Mouse (Mus musculus): ENCODE data around the gene Inpp4b. TPM values are rescaled to one million over a fixed set of nuclear protein-coding genes. Genes with fewer than 3 reads are reported as not detected.

The Inpp4b gene
- polyA plus RNA-seq, 1 experiment from 2014 or later = 4.6 TPM

DNA sequence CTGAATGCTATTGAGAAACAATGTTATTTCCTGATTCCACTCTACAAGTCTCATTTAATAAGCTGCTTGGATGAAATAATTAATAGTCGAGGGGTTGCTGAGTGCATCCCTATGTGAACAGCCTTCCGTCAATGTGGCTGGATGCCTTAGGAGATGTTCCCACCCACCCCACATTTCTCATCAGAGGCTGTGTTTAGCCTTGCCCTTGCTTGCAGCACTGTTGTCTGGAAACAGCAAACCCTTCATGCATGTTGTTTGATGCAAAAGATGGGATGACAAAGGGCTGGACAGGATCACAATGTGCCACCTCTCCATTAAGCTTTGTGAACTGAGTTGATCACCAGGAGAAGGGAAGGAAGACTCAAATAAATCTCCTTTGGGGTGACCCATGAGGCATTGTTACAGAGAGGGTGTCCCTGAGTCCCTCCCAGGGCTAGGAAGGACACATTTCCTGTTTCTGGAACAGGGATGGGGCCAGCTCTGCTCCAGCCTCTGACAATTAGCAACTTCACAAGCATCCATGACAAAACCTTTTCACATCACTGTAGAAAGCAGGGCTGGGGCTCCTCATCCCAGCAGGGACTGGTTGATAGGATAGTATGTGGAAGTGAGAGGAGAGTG, 239.6 kb downstream of the Inpp4b start:
- Histone ChIP-seq H3K36me3 (ENCODE audit: control insufficient read depth, insufficient read depth) (no peaks in the 10 kb centered on the region), H3K9ac (ENCODE audit: low read depth, low read length) (no peak overlapping the region), H3K4me3 (ENCODE audit: low read depth, low read length) (no peak overlapping the region), H3K4me2 (replicated peaks; ENCODE audit: low read depth) (no peak overlapping the region), H3K27me3 (replicated peaks; ENCODE audit: control insufficient read depth, insufficient read depth, low read length) (no peaks in the 10 kb centered on the region), H3K9me3 (ENCODE audit: control insufficient read depth) (no peaks in the 10 kb centered on the region), H3K27ac (ENCODE audit: low read depth, low read length) (no peak overlapping the region), H3K4me1 (replicated peaks; ENCODE audit: control insufficient read depth, insufficient read depth, low read length) (no peaks in the 10 kb centered on the region)
- ATAC-seq = no peak
- WGBS = 79% methylated on average over 2 of the region's 2 CpGs
- TF ChIP-seq CTCF (IDR thresholded peaks at IDR 0.05; ENCODE audit: low read depth) = no peak

DNA sequence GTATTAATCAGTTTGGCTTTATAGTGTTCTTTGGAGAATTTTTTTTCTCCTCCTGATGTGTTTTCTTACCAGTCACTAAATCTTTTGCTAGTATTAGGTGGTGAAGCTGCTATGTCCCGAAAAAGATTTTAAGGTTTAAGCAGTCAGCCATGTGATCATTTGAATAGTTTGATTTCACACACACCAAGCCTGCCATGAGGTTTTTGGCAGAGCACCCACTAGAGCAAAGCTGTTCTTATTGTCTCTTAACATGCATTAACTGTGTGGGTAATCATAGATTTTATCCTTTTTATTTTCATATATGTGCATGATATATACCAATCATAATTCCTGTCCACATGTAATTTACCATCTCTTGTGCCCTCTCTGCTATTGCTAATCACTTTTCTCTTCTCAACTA, 240.6 kb downstream of the Inpp4b start:
- Histone ChIP-seq H3K27me3 (replicated peaks; ENCODE audit: control insufficient read depth, insufficient read depth, low read length) (no peaks in the 10 kb centered on the region), H3K9me3 (ENCODE audit: control insufficient read depth) (no peaks in the 10 kb centered on the region), H3K36me3 (ENCODE audit: control insufficient read depth, insufficient read depth) (no peaks in the 10 kb centered on the region), H3K4me3 (ENCODE audit: low read depth, low read length) (no peak overlapping the region), H3K27ac (ENCODE audit: low read depth, low read length) (no peak overlapping the region), H3K4me2 (replicated peaks; ENCODE audit: low read depth) (no peak overlapping the region), H3K9ac (ENCODE audit: low read depth, low read length) (no peak overlapping the region), H3K4me1 (replicated peaks; ENCODE audit: control insufficient read depth, insufficient read depth, low read length) (no peaks in the 10 kb centered on the region)
- no peak for ATAC-seq
- TF ChIP-seq CTCF (IDR thresholded peaks at IDR 0.05; ENCODE audit: low read depth) = no peak
- 72% methylated on average over 1 of the region's 1 CpGs for WGBS

- H3K9me3 ChIP-seq (ENCODE audit: control insufficient read depth) = no peaks in the 10 kb centered on the region
- ATAC-seq = no peak
- H3K36me3 ChIP-seq (ENCODE audit: control insufficient read depth, insufficient read depth) = no peaks in the 10 kb centered on the region
- H3K4me2 ChIP-seq (replicated peaks; ENCODE audit: low read depth) = no peak overlapping the region
- H3K27me3 ChIP-seq (replicated peaks; ENCODE audit: control insufficient read depth, insufficient read depth, low read length) = no peaks in the 10 kb centered on the region
- H3K9ac ChIP-seq (ENCODE audit: low read depth, low read length) = no peak overlapping the region
- no peak overlapping the region for H3K4me3 ChIP-seq (ENCODE audit: low read depth, low read length)
- no peak overlapping the region for H3K27ac ChIP-seq (ENCODE audit: low read depth, low read length)
- TF ChIP-seq CTCF (IDR thresholded peaks at IDR 0.05; ENCODE audit: low read depth) = no peak
- no peaks in the 10 kb centered on the region for H3K4me1 ChIP-seq (replicated peaks; ENCODE audit: control insufficient read depth, insufficient read depth, low read length)
- 92% methylated on average over 5 of the region's 5 CpGs for WGBS
Measured at GRCm38 (mm10) chr8:81586783-81587182, 244.4 kb downstream of the Inpp4b start.

DNA sequence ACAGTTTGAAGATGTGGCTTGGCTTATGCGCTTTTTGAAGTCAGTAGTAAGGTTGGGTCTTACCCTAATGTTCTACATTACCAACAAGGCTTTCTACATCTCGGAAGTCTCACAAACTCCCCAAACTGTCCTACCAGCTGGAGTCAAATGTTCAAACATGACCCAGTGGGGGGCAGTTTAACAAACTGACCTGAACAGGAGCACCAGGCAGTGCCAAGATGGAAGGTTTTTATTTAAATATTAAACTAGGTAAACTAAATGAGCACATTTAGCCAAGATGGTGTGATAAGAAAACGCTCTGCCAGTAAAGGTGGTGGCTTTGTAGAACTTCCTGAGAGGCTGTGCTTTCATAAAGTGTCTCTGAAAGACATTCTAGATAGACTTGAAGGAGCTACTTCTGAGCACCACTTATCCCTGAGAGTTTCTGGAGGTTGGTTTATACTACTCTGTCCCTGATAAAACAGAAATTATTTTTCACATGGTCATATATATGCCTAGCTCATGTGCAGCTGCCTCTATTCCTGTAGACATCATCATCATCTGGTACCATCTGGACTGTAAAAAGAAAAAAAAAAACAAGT, 251.9 kb downstream of the Inpp4b start:
- no peak for ATAC-seq
- no peak for TF ChIP-seq CTCF (IDR thresholded peaks at IDR 0.05; ENCODE audit: low read depth)
- H3K4me3 ChIP-seq (ENCODE audit: low read depth, low read length) = no peak overlapping the region
- no peak overlapping the region for H3K27ac ChIP-seq (ENCODE audit: low read depth, low read length)
- H3K9me3 ChIP-seq (ENCODE audit: control insufficient read depth) = no peaks in the 10 kb centered on the region
- no peaks in the 10 kb centered on the region for H3K4me1 ChIP-seq (replicated peaks; ENCODE audit: control insufficient read depth, insufficient read depth, low read length)
- no peak overlapping the region for H3K4me2 ChIP-seq (replicated peaks; ENCODE audit: low read depth)
- H3K36me3 ChIP-seq (ENCODE audit: control insufficient read depth, insufficient read depth) = no peaks in the 10 kb centered on the region
- no peak overlapping the region for H3K9ac ChIP-seq (ENCODE audit: low read depth, low read length)
- H3K27me3 ChIP-seq (replicated peaks; ENCODE audit: control insufficient read depth, insufficient read depth, low read length) = no peaks in the 10 kb centered on the region
- WGBS = 83% methylated on average over 3 of the region's 3 CpGs

- Histone ChIP-seq H3K27me3 (replicated peaks; ENCODE audit: control insufficient read depth, insufficient read depth, low read length) (no peaks in the 10 kb centered on the region), H3K9me3 (ENCODE audit: control insufficient read depth) (no peaks in the 10 kb centered on the region), H3K27ac (ENCODE audit: low read depth, low read length) (no peak overlapping the region), H3K9ac (ENCODE audit: low read depth, low read length) (no peak overlapping the region), H3K4me3 (ENCODE audit: low read depth, low read length) (no peak overlapping the region), H3K36me3 (ENCODE audit: control insufficient read depth, insufficient read depth) (no peaks in the 10 kb centered on the region), H3K4me1 (replicated peaks; ENCODE audit: control insufficient read depth, insufficient read depth, low read length) (no peaks in the 10 kb centered on the region), H3K4me2 (replicated peaks; ENCODE audit: low read depth) (no peak overlapping the region)
- no peak for ATAC-seq
- TF ChIP-seq CTCF (IDR thresholded peaks at IDR 0.05; ENCODE audit: low read depth) = no peak
- 75% methylated on average over 4 of the region's 4 CpGs for WGBS
Measured at GRCm38 (mm10) chr8:81599209-81599608, 256.9 kb downstream of the Inpp4b start.

GRCm38 (mm10) chr8:81601136-81601535, 258.8 kb downstream of the Inpp4b start:
- TF ChIP-seq CTCF (IDR thresholded peaks at IDR 0.05; ENCODE audit: low read depth) = no peak
- Histone ChIP-seq H3K9me3 (ENCODE audit: control insufficient read depth) (no peaks in the 10 kb centered on the region), H3K4me1 (replicated peaks; ENCODE audit: control insufficient read depth, insufficient read depth, low read length) (no peaks in the 10 kb centered on the region), H3K36me3 (ENCODE audit: control insufficient read depth, insufficient read depth) (no peaks in the 10 kb centered on the region), H3K27ac (ENCODE audit: low read depth, low read length) (no peak overlapping the region), H3K4me2 (replicated peaks; ENCODE audit: low read depth) (no peak overlapping the region), H3K4me3 (ENCODE audit: low read depth, low read length) (no peak overlapping the region), H3K27me3 (replicated peaks; ENCODE audit: control insufficient read depth, insufficient read depth, low read length) (no peaks in the 10 kb centered on the region), H3K9ac (ENCODE audit: low read depth, low read length) (no peak overlapping the region)
- no peak for ATAC-seq

Measured in intestine, postnatal 0 days (tissue).